ENCODE assay signal across 20 mouse cellular contexts in the genomic region with DNA sequence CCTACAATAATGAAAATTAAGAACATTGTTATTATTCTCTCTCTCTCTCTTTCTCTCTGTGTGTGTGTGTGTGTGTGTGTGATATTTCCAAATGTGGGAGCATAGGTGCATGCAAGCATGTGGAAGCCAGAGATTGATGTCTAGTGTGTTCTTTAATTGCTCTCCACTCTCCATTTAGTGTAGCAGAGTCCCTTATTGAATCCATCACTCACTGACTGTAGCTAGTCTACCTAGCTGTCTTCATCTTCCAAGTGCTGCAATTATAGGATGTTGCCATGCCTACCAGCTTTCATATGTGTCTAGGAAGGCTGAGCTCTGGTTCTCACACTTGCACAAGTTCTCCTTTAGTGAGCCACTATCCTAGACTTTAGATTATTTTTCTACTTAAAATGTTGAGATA. TPM values are rescaled to one million over a fixed set of nuclear protein-coding genes. Genes with fewer than 3 reads are reported as not detected.
A peak's percentile ranks its signal among the peaks of the same experiment; 100 is the strongest.
DNase-seq lines count a peak whose midpoint lies in the region; ATAC-seq and TF ChIP-seq lines count a peak whose summit lies in the region.
"Had no signal": no experiment of that assay in that cellular context is flagged by ENCODE, and none has a peak within 500 bp of the region (broad histone marks: within the 10 kb centered on the region; RNA-seq: fewer than 3 reads in every experiment).

No protein-coding gene starts in this region.

- no peak overlapping the region for H3K4me2 ChIP-seq in forebrain, embryonic 16.5 days (ENCODE audit: low read length)
- no peak overlapping the region for H3K4me2 ChIP-seq in forebrain, embryonic 12.5 days
- H3K4me2 ChIP-seq in hindbrain, embryonic 16.5 days (ENCODE audit: low read length), result no peak overlapping the region
- no peak overlapping the region for H3K4me2 ChIP-seq in hindbrain, embryonic 12.5 days (replicated peaks)
- no peak overlapping the region for H3K4me2 ChIP-seq in neural tube, embryonic 15.5 days
- H3K4me2 ChIP-seq: embryonic facial prominence, embryonic 13.5 days had no signal

- H3K9ac ChIP-seq in forebrain, embryonic 16.5 days (replicated peaks; ENCODE audit: low read depth, low read length), result no peak overlapping the region
- H3K9ac ChIP-seq in forebrain, embryonic 12.5 days, result no peak overlapping the region
- no peak overlapping the region for H3K9ac ChIP-seq in hindbrain, embryonic 16.5 days (ENCODE audit: low read depth, low read length)
- no peak overlapping the region for H3K9ac ChIP-seq in hindbrain, embryonic 12.5 days
- no peak overlapping the region for H3K9ac ChIP-seq in neural tube, embryonic 15.5 days (replicated peaks)
- H3K9ac ChIP-seq: embryonic facial prominence, embryonic 13.5 days had no signal

- no peaks in the 10 kb centered on the region for H3K36me3 ChIP-seq in forebrain, embryonic 16.5 days (ENCODE audit: control insufficient read depth, insufficient read depth)
- H3K36me3 ChIP-seq in forebrain, embryonic 12.5 days (replicated peaks), result no peaks in the 10 kb centered on the region
- H3K36me3 ChIP-seq in hindbrain, embryonic 16.5 days (ENCODE audit: control insufficient read depth, insufficient read depth, low read length), result no peaks in the 10 kb centered on the region
- H3K36me3 ChIP-seq in hindbrain, embryonic 12.5 days, result no peaks in the 10 kb centered on the region
- H3K36me3 ChIP-seq in neural tube, embryonic 15.5 days, result no peaks in the 10 kb centered on the region
- H3K36me3 ChIP-seq: embryonic facial prominence, embryonic 13.5 days; heart, embryonic 10.5 days had no signal

- no peaks in the 10 kb centered on the region for H3K27me3 ChIP-seq in forebrain, embryonic 16.5 days (replicated peaks; ENCODE audit: control insufficient read depth, insufficient read depth, low read length)
- no peaks in the 10 kb centered on the region for H3K27me3 ChIP-seq in forebrain, embryonic 12.5 days
- no peaks in the 10 kb centered on the region for H3K27me3 ChIP-seq in hindbrain, embryonic 16.5 days (replicated peaks; ENCODE audit: control insufficient read depth, insufficient read depth, low read length)
- H3K27me3 ChIP-seq in hindbrain, embryonic 12.5 days, result no peaks in the 10 kb centered on the region
- no peaks in the 10 kb centered on the region for H3K27me3 ChIP-seq in neural tube, embryonic 15.5 days (replicated peaks)
- H3K27me3 ChIP-seq: embryonic facial prominence, embryonic 13.5 days had no signal

- no peaks in the 10 kb centered on the region for H3K4me1 ChIP-seq in forebrain, embryonic 16.5 days (replicated peaks; ENCODE audit: control insufficient read depth, insufficient read depth, low read length)
- H3K4me1 ChIP-seq in forebrain, embryonic 12.5 days, result no peaks in the 10 kb centered on the region
- H3K4me1 ChIP-seq in hindbrain, embryonic 16.5 days (ENCODE audit: control insufficient read depth, insufficient read depth, low read depth, low read length), result no peaks in the 10 kb centered on the region
- no peaks in the 10 kb centered on the region for H3K4me1 ChIP-seq in hindbrain, embryonic 12.5 days
- H3K4me1 ChIP-seq in neural tube, embryonic 15.5 days, result no peaks in the 10 kb centered on the region
- H3K4me1 ChIP-seq: embryonic facial prominence, embryonic 13.5 days; heart, embryonic 10.5 days had no signal

- DNase-seq in brain, embryonic 14.5 days (ENCODE audit: low read depth), result peak; percentile 31
- no peak for DNase-seq in layer of hippocampus, adult 2 months (ENCODE audit: low spot score in 2 of 2)
- DNase-seq: adrenal gland, postnatal 10 days; cerebellum, adult 18-20 months; cerebellum, adult 9-11 months; cerebellum, postnatal 36 days; gastrocnemius, postnatal 10 days; heart, adult 18-20 months; heart, postnatal 10 days; heart, postnatal 4 days had no signal

- H3K4me3 ChIP-seq in forebrain, embryonic 16.5 days (replicated peaks; ENCODE audit: low read length), result no peak overlapping the region
- H3K4me3 ChIP-seq in forebrain, embryonic 12.5 days (replicated peaks), result no peak overlapping the region
- H3K4me3 ChIP-seq in hindbrain, embryonic 16.5 days (ENCODE audit: low read length), result no peak overlapping the region
- no peak overlapping the region for H3K4me3 ChIP-seq in hindbrain, embryonic 12.5 days
- no peak overlapping the region for H3K4me3 ChIP-seq in neural tube, embryonic 15.5 days (replicated peaks)
- H3K4me3 ChIP-seq in layer of hippocampus, adult 2 months, result no peak overlapping the region
- H3K4me3 ChIP-seq: embryonic facial prominence, embryonic 13.5 days; heart, embryonic 10.5 days had no signal

- ATAC-seq in forebrain, embryonic 16.5 days, result peak; percentile 43; the same call in 1 of the 2 replicates
- no peak for ATAC-seq in forebrain, embryonic 12.5 days (ENCODE audit: low FRiP score)
- ATAC-seq in hindbrain, embryonic 16.5 days, result peak; percentile 71
- no peak for ATAC-seq in hindbrain, embryonic 12.5 days (ENCODE audit: low FRiP score)
- peak; percentile 59; the same call in 1 of the 2 replicates for ATAC-seq in neural tube, embryonic 15.5 days (ENCODE audit: low FRiP score)
- ATAC-seq: intestine, embryonic 16.5 days had no signal

- H3K9me3 ChIP-seq in forebrain, embryonic 16.5 days (ENCODE audit: control insufficient read depth, low read length), result no peaks in the 10 kb centered on the region
- no peaks in the 10 kb centered on the region for H3K9me3 ChIP-seq in forebrain, embryonic 12.5 days
- H3K9me3 ChIP-seq in hindbrain, embryonic 16.5 days (ENCODE audit: control insufficient read depth, low read length), result no peaks in the 10 kb centered on the region
- H3K9me3 ChIP-seq in hindbrain, embryonic 12.5 days (replicated peaks), result no peaks in the 10 kb centered on the region
- H3K9me3 ChIP-seq in neural tube, embryonic 15.5 days (replicated peaks), result no peaks in the 10 kb centered on the region
- H3K9me3 ChIP-seq: embryonic facial prominence, embryonic 13.5 days; heart, embryonic 10.5 days had no signal

- TF ChIP-seq CTCF in brain, embryonic 14.5 days (IDR thresholded peaks at IDR 0.05; ENCODE audit: borderline replicate concordance, extremely low read depth, insufficient read depth, insufficient read length), result no peak
- no peak for TF ChIP-seq CTCF in layer of hippocampus, adult 2 months (conservative IDR thresholded peaks at IDR 0.05)

- TF ChIP-seq POLR2A in brain, embryonic 14.5 days (IDR thresholded peaks at IDR 0.05; ENCODE audit: borderline replicate concordance, extremely low read depth, insufficient read depth, insufficient read length, poor library complexity, severe bottlenecking), result no peak

- no peak overlapping the region for H3K27ac ChIP-seq in forebrain, embryonic 16.5 days (ENCODE audit: low read length)
- H3K27ac ChIP-seq in forebrain, embryonic 12.5 days, result no peak overlapping the region
- H3K27ac ChIP-seq in hindbrain, embryonic 16.5 days (ENCODE audit: low read depth, low read length), result no peak overlapping the region
- no peak overlapping the region for H3K27ac ChIP-seq in hindbrain, embryonic 12.5 days
- H3K27ac ChIP-seq in neural tube, embryonic 15.5 days (replicated peaks), result no peak overlapping the region
- no peak overlapping the region for H3K27ac ChIP-seq in layer of hippocampus, adult 2 months
- H3K27ac ChIP-seq: embryonic facial prominence, embryonic 13.5 days; heart, embryonic 10.5 days had no signal

RNA-seq across cellular contexts. Expression of a gene that starts 30.9 kb away (rescaled TPM):
- polyA plus RNA-seq in forebrain, embryonic 16.5 days (2015; fragmentation: Nextera tagmentation; extraction: Ambion mirVana), result 9.5 and 11.8 TPM in 2 replicates
- polyA plus RNA-seq in forebrain, embryonic 12.5 days (2016; fragmentation: Nextera tagmentation; extraction: Ambion mirVana), result 14.4 and 14.6 TPM in 2 replicates
- polyA plus RNA-seq in hindbrain, embryonic 16.5 days (2015; fragmentation: Nextera tagmentation; extraction: Ambion mirVana), result 12.4 and 13.0 TPM in 2 replicates
- polyA plus RNA-seq in hindbrain, embryonic 12.5 days (2016; fragmentation: Nextera tagmentation; extraction: Ambion mirVana), result 23.0 and 23.6 TPM in 2 replicates
- polyA plus RNA-seq in brain, embryonic 14.5 days (2012; rRNA removed), result 11.1 and 14.5 TPM in 2 replicates
- 13.9 and 20.7 TPM in 2 replicates for polyA plus RNA-seq in neural tube, embryonic 15.5 days (2015; fragmentation: Nextera tagmentation; extraction: Ambion mirVana)
- total RNA-seq in layer of hippocampus, adult 2 months (2021), result 1 to 10 TPM; 5.9 to 6.1 TPM
- total RNA-seq: MEL had no signal
- polyA plus RNA-seq: C2C12 had no signal

Comparison
In these comparisons a context has a peak if more than half of its experiments do, and no peak if none do; other contexts are left out.
1. ATAC-seq: peak in forebrain, embryonic 16.5 days (single experiment), hindbrain, embryonic 16.5 days (single experiment) and neural tube, embryonic 15.5 days (single experiment); none in forebrain, embryonic 12.5 days (single experiment) and hindbrain, embryonic 12.5 days (single experiment).